ENCODE assay signal across 7 mouse cellular contexts in the genomic region with DNA sequence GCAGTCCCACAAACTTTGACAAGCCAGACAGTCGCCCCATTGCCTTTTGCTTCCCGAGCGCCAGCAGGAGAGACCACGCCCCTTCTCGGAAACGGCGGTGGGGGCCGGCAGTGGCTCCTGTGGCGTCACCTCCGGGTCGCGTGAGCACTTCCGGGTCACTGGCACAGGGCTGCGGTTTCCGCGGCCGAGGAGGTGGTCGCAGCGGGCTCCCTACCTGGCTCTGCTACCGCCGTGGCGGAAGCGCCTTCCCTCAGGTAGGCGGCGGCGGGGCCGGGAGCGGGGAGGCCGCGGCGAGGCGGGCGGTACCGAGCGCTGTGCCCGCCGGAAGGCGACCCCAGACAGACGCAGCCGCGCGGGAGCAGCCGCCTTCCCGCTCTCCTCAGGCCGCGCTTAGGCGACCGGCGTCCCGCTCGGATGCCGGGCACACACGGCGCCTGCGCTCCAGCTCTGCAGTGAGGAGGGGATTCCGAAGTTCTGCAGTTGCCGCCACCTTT. TPM values are rescaled to one million over a fixed set of nuclear protein-coding genes. Genes with fewer than 3 reads are reported as not detected.
A peak's percentile ranks its signal among the peaks of the same experiment; 100 is the strongest.
DNase-seq lines count a peak whose midpoint lies in the region; ATAC-seq lines count a peak whose summit lies in the region.

Gene Gtf2a2 (plus strand): TSS at position 143 of the 494 bp plus-strand sequence.

- H3K27me3 ChIP-seq in embryonic facial prominence, embryonic 10.5 days (replicated peaks; ENCODE audit: low read depth, poor library complexity, severe bottlenecking) = no peaks in the 10 kb centered on the region
- no peaks in the 10 kb centered on the region for H3K27me3 ChIP-seq in limb, embryonic 10.5 days (ENCODE audit: low read depth, poor library complexity, severe bottlenecking)
- H3K27me3 ChIP-seq in midbrain, embryonic 13.5 days = no peaks in the 10 kb centered on the region

- H3K4me2 ChIP-seq in midbrain, embryonic 13.5 days (replicated peaks) = peak within 1 kb of the TSS; percentile 76

- WGBS in embryonic facial prominence, embryonic 10.5 days = under 1% methylated on average over 57 of the region's 57 CpGs
- under 1% methylated on average over 57 of the region's 57 CpGs for WGBS in limb, embryonic 10.5 days
- WGBS in midbrain, embryonic 13.5 days = under 1% methylated on average over 45 of the region's 57 CpGs

- H3K9me3 ChIP-seq in embryonic facial prominence, embryonic 10.5 days = no peaks in the 10 kb centered on the region
- no peaks in the 10 kb centered on the region for H3K9me3 ChIP-seq in limb, embryonic 10.5 days (replicated peaks)
- H3K9me3 ChIP-seq in midbrain, embryonic 13.5 days = no peaks in the 10 kb centered on the region

- peak within 1 kb of the TSS; percentile 94 for H3K4me3 ChIP-seq in embryonic facial prominence, embryonic 10.5 days
- H3K4me3 ChIP-seq in limb, embryonic 10.5 days = peak within 1 kb of the TSS; percentile 96
- peak within 1 kb of the TSS; percentile 67 for H3K4me3 ChIP-seq in midbrain, embryonic 13.5 days (replicated peaks)

- peak; percentile 96 for DNase-seq in adrenal gland, postnatal 10 days
- peak; percentile 95 for DNase-seq in embryonic facial prominence, embryonic 10.5 days (ENCODE audit: low spot score)
- peak; percentile 84 for DNase-seq in kidney, adult 11 months
- DNase-seq in limb, embryonic 10.5 days (ENCODE audit: low spot score) = peak; percentile 99
- DNase-seq in spleen, adult 12 weeks (ENCODE audit: low spot score) = peak; percentile 86

- peak within 1 kb of the TSS; percentile 97 for H3K27ac ChIP-seq in embryonic facial prominence, embryonic 10.5 days (replicated peaks)
- peak within 1 kb of the TSS; percentile 98 for H3K27ac ChIP-seq in limb, embryonic 10.5 days
- peak within 1 kb of the TSS; percentile 90 for H3K27ac ChIP-seq in midbrain, embryonic 13.5 days

- peak within 1 kb of the TSS; percentile 89 for H3K9ac ChIP-seq in midbrain, embryonic 13.5 days (replicated peaks)

- ATAC-seq in granulocyte monocyte progenitor cell, adult 5-6 weeks (replicated peaks; ENCODE audit: poor library complexity, severe bottlenecking) = peak; percentile 96
- ATAC-seq in midbrain, embryonic 13.5 days = peak; percentile 98

- H3K4me1 ChIP-seq in embryonic facial prominence, embryonic 10.5 days = peaks cover 15% of the 10 kb centered on the region
- H3K4me1 ChIP-seq in limb, embryonic 10.5 days = peaks cover 8% of the 10 kb centered on the region
- H3K4me1 ChIP-seq in midbrain, embryonic 13.5 days (replicated peaks) = peaks cover 22% of the 10 kb centered on the region

- peaks cover 59% of the 10 kb centered on the region for H3K36me3 ChIP-seq in embryonic facial prominence, embryonic 10.5 days (replicated peaks)
- peaks cover 58% of the 10 kb centered on the region for H3K36me3 ChIP-seq in limb, embryonic 10.5 days
- H3K36me3 ChIP-seq in midbrain, embryonic 13.5 days = peaks cover 34% of the 10 kb centered on the region

RNA-seq across cellular contexts. Expression of gene Gtf2a2, which starts in this region (rescaled TPM):
- total RNA-seq in adrenal gland, postnatal 10 days (2021) = 10 to 100 TPM; 75.6 to 78.4 TPM
- polyA plus RNA-seq in embryonic facial prominence, embryonic 10.5 days (2016; fragmentation: Nextera tagmentation; extraction: Ambion mirVana) = 180 and 196 TPM in 2 replicates
- total RNA-seq in granulocyte monocyte progenitor cell, adult 5-6 weeks (2014; fragmentation: Nextera tagmentation) = 92.2 and 108 TPM in 2 replicates
- 102 and 108 TPM in 2 replicates for total RNA-seq in granulocyte monocyte progenitor cell, adult 5-6 weeks (2017)
- polyA plus RNA-seq in limb, embryonic 10.5 days (2016; fragmentation: Nextera tagmentation; extraction: Ambion mirVana) = 196 and 200 TPM in 2 replicates
- 201 and 205 TPM in 2 replicates for polyA plus RNA-seq in midbrain, embryonic 13.5 days (2015; fragmentation: Nextera tagmentation; extraction: Ambion mirVana)

Comparison
In these comparisons a context has a peak if more than half of its experiments do, and no peak if none do; other contexts are left out.
1. Peak in every context shown above with its lines: DNase-seq, ATAC-seq, H3K4me3 ChIP-seq and H3K27ac ChIP-seq.